Mouse (Mus musculus) c-Kit-negative CD71-positive TER-119-positive erythroid progenitor cells, embryonic 14.5 days (primary cell): Measurements from ENCODE around the gene Vmn1r169.
"Not testable (repeated sequence)": the region's sequence is repeated elsewhere in the genome, so short reads cannot be mapped to it uniquely, and the experiment has no call there.

Source experiments
- DNase-seq: peaks from one replicate; pipeline ENCODE4 v3.0.0-alpha.2; 2013; ENCODE audit warnings: low read depth, low spot score

Gene Vmn1r169

DNA sequence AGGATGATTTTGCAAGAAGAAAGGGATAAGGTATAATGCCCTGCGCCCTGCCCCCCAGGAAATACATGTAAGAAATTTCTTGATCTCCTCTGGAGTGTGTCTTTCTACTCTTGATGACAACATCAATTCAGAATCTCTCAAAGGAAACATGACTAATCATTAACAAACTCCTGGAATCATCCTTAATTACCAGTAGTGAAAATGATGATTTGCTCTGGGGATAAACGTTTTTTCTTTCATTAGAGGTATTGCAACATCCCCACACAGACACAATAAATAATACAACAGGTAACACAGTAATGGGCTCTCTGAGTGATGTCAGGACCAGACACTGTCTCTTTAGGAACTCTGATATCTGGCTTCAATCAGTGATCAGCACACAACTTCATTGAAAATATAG, at the start of gene Vmn1r169:
TSS of gene Vmn1r169 (plus strand) at position 301 of the 400 bp plus-strand sequence.
- DNase-seq: not testable (repeated sequence)

DNA sequence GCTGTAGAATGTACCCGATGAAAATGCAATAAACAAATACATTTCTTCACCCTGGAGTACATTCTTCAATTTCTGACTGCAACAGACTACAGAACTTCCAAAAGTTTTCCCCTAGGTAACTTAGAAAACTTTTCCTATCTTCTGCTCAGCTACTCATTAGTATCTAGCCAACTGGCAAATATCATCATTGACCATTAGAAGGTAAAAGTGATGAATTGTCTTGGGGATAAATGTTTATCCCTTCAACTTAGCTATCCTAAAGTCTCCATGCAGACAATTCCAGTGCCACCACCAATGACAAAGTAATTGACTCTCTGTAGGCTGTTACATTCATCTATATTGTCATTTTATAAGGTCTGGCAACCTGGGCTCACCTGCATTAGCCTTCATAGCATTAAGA, 35.9 kb upstream of the Vmn1r169 start, which contains the start of gene Vmn1r168:
TSS of gene Vmn1r168 (plus strand) at position 301 of the 400 bp plus-strand sequence.
- DNase-seq: not testable (repeated sequence)

DNA sequence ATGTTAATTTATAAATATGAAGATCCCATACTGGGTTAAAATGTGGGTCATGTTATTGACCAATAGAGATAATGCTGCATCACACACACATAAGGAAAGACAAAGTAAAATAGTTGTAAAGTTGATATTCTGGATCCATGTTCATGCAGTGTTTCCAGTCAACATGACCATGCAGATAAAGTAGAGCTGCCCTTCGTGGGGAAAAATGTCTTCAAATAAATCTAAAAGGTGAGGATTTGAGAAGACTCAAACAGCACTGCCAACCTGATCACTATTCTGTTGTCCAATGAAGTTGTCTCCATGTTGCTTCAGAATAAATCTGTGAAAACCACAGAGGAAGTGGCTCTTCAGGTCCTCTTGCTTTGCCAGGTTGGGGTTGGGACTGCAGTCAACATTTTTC, 30.5 kb downstream of the Vmn1r169 start, which contains the start of gene Vmn1r170:
TSS of gene Vmn1r170 (plus strand) at position 301 of the 400 bp plus-strand sequence.
- not testable (repeated sequence) for DNase-seq
